Mouse (Mus musculus) activated CD4-positive, CD25-positive, alpha-beta regulatory T cell, adult 4 months (primary cell): ENCODE results near the gene Vcp. TPM values are rescaled to one million over a fixed set of nuclear protein-coding genes. Genes with fewer than 3 reads are reported as not detected.

Experiments
- ATAC-seq: one replicate; pipeline ENCODE4 v1.8.0; 2017
- polyA plus RNA-seq, 2 experiments: library from polyadenylated mRNA; unstranded; fragments of 100-300 nt; shearing (Covaris generic); gene quantifications; one replicate each; pipeline ENCODE4 v1.2.1; 2017

Gene Vcp
- 100 to 1,000 TPM; 146 TPM for polyA plus RNA-seq

- peak; percentile 95 for ATAC-seq
Measured at GRCm38 (mm10) chr4:43000141-43000986, at the start of gene Vcp. Gene Vcp (minus strand): TSS chr4:43000507.

DNA sequence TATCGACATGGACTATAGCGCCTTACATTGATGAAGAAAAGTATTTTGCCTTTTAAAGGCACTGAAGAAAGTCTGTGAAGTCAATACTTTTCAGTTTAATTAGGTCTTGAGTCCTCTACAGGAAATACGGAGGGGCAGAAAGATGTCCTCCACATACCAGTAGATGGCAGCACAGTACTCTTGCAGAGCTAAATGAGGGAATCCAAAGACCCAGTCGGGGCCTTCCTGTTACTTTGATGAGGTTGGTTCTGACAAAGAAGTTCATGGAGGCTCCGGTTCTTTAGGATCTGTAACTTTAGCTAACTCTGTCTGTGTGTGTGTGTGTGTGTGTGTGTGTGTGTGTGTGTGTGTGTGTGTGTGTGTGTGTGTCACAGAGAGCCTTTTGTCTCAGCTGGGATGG, 46.9 kb upstream of the Vcp start:
- ATAC-seq = peak; percentile 41

DNA sequence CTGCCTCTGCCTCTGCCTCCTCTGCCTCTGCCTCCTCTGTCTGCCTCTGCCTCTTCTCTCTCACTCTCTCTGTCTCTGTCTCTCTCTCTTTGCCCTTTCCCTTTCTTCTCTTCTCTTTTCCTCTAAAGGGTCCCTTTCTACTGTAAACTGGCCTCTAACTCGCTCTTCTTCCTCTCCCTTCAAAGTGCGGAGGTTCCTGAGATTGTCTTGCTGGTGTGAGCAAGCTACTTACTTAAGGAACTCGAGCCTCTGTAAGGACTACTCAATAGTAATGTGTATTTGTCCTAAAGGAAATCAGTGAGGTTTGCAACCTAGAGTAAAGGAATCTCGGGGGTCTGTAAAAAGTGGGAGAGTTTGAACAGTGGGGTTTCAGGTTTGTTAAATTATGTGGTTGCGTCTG, 46.3 kb upstream of the Vcp start:
- ATAC-seq = no peak

DNA sequence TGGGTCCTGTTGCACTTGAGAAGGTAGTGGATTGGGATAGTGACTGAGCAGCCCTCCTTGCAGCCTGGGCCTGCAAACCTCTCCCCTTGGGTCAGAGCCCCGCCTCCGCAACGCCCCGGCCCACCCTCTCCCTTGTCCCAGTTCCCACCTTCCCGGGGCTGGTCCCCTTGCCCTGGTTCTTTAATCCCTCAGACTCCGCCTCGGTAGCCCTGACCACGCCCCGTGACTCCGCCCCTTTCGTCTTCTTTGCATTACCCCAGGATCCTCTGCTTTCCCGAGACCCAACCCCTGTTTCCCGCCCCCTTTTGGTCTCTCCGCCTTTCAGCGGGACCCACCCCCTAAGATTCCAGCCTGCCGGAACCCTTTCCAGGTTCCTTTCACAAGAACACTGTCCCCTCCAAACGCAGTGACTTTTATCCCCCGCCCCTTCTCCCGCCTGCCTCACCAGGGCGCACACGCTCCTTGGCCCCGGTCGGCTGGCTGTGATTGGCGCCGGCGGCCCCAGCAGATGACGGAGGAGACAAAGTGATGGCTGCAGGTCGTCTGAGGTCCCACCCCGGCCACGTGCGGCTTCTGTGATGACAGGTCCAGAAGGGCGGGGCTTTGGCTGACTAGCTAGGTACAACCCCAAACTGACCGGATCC, 45.5 kb upstream of the Vcp start, which contains the start of gene Fam214b:
Fam214b (minus strand) TSS at position 562 of the 644 bp plus-strand sequence.
- peak; percentile 71 for ATAC-seq

GRCm38 (mm10) chr4:43045285-43045658, 45.0 kb upstream of the Vcp start:
- ATAC-seq = no peak

DNA sequence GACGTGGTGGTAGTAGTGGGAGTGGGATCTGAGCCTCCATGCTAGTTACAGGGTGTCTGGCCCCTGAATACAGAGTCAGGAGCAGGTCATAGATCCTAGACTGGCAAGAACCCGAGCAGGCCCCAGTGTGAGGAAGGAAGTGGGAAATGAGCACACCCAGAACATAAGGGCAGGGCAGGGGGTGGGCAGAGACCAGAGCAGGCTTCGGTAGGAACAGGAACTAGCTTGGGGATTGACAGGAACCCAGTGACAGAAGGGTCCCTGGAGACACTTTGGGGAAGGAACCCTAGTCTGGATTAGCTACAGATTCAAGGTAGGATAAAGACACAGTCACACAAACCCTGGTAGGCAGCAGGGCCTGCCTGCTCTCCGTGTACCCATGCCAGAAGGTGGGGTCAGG, 44.4 kb upstream of the Vcp start:
- ATAC-seq = no peak

- peak; percentile 57 for ATAC-seq
Measured at GRCm38 (mm10) chr4:43043644-43044357, 43.5 kb upstream of the Vcp start.

GRCm38 (mm10) chr4:43040881-43041547, 40.7 kb upstream of the Vcp start:
- ATAC-seq = no peak

DNA sequence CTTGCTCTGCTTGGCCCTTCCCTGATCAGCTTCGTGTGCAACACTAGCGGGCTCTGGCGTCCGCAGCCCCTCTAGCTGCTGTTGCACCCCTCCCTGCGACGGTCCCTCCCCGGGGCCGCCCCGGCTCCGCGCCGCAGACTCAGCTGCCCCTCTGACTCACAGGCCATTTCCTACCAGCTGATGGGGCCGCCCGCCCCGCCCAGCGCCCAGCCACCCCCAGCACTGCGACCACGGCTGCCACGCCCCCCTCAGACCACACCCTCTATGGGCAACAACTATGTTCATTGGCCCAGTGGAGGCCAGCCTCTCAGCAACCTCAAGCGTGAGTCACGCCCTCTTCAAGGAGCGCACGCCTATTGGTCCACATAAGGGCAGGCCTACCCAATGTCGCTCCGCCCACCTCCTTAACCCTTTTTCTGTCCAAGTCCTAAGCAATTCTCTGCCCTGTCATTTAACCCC, 39.8 kb upstream of the Vcp start:
- peak; percentile 89 for ATAC-seq

DNA sequence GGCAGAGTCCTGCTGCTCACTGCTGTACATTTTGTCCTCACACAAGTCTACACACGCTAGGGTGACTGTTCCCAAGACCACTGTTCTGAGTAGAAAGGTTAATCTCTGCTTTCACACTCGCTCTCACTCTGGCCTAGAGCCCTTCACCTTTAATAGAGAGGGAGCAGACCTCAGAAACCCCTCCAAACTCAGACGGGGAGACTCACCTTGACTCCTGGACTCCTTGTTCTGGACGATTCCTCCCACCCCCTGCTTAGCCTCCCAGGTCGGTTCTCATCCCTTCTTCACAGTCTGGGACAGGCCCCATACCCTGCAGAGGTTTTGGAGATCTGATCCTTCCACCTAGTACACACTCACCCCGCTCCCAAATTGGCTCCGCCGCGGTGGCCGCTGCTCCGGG, 39.3 kb upstream of the Vcp start:
- no peak for ATAC-seq

- ATAC-seq = no peak
Measured at GRCm38 (mm10) chr4:43038567-43039495, 38.5 kb upstream of the Vcp start.

DNA sequence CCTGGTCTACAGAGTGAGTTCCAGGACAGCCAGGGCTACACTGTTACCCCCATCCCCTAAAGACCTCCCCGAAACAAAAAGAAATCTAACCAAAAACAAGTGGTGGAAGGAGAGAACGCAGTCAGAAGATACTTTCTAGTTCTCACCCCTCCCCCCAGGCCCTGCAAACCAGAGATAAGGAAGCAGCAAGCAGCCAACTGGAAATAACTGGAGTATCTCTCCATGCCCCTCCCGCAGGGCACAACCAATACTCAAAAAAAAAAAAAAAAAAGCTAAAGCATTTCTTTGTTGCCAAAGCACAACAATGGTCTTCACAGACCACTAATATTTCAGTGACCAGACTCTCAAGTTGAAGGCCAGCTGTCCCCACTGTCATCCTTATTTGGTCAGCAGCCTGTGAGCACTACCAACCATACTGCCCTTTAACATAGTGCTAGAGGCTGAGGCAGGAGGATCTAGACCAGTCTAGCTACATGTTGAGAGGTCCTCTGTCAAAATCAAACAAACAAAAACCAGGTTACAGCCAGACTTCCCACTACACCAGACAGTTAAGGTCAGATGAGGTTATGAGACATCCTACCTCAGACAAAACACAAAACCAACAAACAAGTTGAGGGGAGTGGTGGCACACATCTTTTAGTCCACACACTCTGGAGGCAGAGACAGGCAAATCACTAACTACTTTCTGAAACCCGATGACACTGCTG, 37.7 kb upstream of the Vcp start:
- no peak for ATAC-seq

DNA sequence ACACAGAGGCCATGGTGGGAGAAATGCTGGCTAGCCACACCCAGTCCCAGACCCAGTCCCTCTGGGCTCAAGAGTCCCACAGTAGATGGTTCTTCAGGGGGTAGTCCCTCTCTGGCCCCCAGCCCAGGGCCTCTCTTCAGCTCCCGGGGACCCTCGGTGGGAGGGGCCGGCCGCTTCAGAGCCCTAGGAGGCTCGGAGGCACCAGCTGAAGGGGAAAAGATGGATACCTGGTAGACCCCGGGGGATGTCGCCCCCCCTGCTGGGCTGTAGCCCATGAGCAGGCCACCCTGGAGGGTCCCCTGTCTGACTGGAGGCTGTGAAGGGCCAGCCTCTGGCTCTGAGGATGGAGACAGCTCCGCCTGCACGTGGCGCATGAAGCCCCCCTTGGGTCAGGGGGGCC, 36.0 kb upstream of the Vcp start:
- no peak for ATAC-seq

DNA sequence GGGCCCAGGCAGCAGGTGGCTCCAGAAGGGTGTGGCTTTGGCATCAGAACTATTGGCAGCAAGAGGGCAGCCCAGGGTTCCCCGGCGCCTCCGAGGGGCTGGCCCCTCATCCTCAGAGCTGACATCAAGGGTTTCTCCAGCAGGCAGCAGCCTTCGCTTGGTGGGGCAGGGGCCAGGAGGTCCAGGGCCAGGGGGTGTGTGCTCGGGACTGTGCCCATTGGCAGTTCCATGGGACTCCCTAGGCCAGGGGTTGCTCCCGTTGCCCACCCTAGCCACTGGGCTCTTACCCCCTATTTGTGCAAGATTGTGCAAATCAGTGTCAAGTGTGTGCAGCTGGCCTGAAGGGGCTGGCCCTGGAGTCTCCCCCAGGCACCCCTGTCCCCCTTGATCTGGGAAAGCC, 35.5 kb upstream of the Vcp start:
- no peak for ATAC-seq

DNA sequence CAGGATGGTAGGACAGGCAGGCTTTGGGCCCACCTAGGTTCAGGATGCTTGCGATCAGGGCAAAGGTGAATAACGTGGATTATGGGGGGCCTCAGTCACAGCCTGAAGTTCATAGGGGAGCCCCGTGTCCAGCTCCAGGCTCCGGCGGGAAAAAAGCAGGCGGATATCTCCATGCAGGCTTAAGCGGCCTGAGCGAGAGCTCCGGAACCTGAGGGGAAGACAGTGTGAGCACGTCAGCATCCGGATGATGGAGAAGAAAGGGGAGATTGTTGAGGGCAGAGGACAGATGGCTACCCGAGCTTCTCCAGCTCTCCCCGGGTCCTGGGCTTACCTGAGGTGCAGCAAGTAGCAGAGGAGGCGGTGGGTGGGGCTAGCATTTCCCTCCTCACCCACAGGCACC, 33.2 kb upstream of the Vcp start:
- ATAC-seq = no peak

GRCm38 (mm10) chr4:43032501-43032900, 32.2 kb upstream of the Vcp start:
- ATAC-seq = no peak

- ATAC-seq = peak; percentile 91
Measured at GRCm38 (mm10) chr4:43031237-43031995, 31.1 kb upstream of the Vcp start, which contains the start of gene Stoml2. Gene Stoml2 (minus strand): TSS chr4:43031710.

GRCm38 (mm10) chr4:43030780-43031230, 30.5 kb upstream of the Vcp start:
- ATAC-seq = peak; percentile 41

- no peak for ATAC-seq
Measured at GRCm38 (mm10) chr4:43030352-43030751, 30.0 kb upstream of the Vcp start.

DNA sequence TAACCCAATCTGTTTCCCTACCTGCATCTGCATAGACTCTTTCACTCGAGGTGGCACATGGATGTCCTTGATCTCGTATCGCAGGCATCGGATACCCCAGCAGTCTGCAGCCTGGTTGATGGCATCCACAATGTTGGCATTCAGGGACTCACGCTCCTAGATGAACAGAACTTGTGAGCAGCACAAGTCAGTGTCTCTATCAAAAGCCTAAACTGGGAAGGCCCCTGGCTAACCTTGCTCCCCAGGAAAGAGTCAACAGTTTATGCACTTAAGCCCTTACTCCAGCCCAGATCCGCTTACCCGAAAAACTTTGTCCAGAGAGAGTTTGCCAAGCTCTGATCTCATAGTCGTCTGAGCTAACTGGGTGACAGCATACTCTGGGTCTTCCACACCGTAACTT, 29.4 kb upstream of the Vcp start:
- ATAC-seq = no peak
